Mouse (Mus musculus): ENCODE measurements at regions not wholly inside any gene's neighbourhood (a gene's known extent, or its start where the extent isn't known, plus 50 kb on each side); places are given as distances from the start of the nearest gene placed in this dataset.

- whole genome bisulfite sequencing, result 59% methylated on average over 1 of the region's 1 CpGs
These were observed 74.0 kb downstream of the Adamts15 start for GRCm38 (mm10) chr9:30848249-30848648.

DNA sequence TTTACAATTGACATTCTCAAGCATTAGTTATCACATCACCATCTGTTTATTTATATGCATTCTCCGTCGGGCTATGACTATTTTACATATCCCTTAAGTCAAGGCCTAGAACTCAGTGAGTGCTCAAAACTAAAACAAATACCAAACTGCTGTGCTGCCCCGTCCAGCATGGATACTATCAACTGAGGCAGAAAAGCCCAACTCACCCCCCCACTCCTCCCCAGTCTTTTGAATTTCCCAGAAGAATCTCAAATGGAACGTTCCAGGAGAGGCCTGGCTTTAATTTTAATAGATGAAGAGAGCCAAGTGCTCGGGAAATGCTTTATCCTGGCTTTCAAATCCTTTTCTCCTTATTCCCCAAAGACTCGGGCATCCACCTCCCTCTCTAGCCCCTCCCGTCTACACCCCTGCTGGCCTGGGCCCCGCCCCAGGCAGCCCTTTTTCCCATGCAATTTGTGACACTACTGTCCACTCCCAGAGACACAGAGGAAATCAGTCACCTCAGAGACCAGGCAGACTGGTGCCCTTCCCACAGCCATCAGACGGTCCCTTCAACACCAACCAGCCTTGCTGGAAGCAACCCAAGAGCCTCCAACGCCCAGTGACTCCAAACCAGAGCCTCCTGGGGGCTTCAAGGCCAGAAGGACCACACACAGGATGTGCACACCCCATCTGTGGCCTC, 76.5 kb downstream of the Adamts15 start:
- H3K9ac ChIP-seq, result no peak overlapping the region
- no peak overlapping the region for H3K27ac ChIP-seq
- no peak overlapping the region for H3K4me3 ChIP-seq (replicated peaks; ENCODE audit: low read length)
- DNase-seq (ENCODE audit: low spot score) (no peak), ATAC-seq (ENCODE audit: low FRiP score) (no peak)
- WGBS, result 62% methylated on average over 10 of the region's 10 CpGs
- H3K4me2 ChIP-seq (replicated peaks), result no peak overlapping the region
- no peaks in the 10 kb centered on the region for H3K9me3 ChIP-seq (ENCODE audit: control insufficient read depth, low read length)
- no peaks in the 10 kb centered on the region for H3K36me3 ChIP-seq (replicated peaks; ENCODE audit: control insufficient read depth, insufficient read depth)
- no peaks in the 10 kb centered on the region for H3K4me1 ChIP-seq (replicated peaks; ENCODE audit: control insufficient read depth, insufficient read depth, low read length)
- H3K27me3 ChIP-seq (ENCODE audit: control insufficient read depth, insufficient read depth, low read length), result no peaks in the 10 kb centered on the region

More at GRCm38 (mm10) chr9:30848249-30848648, 74.0 kb downstream of the Adamts15 start:
- Histone ChIP-seq H3K27ac (no peak overlapping the region), H3K36me3 (replicated peaks; ENCODE audit: control insufficient read depth, insufficient read depth) (no peaks in the 10 kb centered on the region), H3K9ac (no peak overlapping the region), H3K27me3 (ENCODE audit: control insufficient read depth, insufficient read depth, low read length) (no peaks in the 10 kb centered on the region), H3K4me2 (replicated peaks) (no peak overlapping the region), H3K4me1 (replicated peaks; ENCODE audit: control insufficient read depth, insufficient read depth, low read length) (no peaks in the 10 kb centered on the region), H3K4me3 (replicated peaks; ENCODE audit: low read length) (no peak overlapping the region), H3K9me3 (ENCODE audit: control insufficient read depth, low read length) (no peaks in the 10 kb centered on the region)
- no peak for DNase-seq (ENCODE audit: low spot score)
- ATAC-seq (ENCODE audit: low FRiP score), result no peak

DNA sequence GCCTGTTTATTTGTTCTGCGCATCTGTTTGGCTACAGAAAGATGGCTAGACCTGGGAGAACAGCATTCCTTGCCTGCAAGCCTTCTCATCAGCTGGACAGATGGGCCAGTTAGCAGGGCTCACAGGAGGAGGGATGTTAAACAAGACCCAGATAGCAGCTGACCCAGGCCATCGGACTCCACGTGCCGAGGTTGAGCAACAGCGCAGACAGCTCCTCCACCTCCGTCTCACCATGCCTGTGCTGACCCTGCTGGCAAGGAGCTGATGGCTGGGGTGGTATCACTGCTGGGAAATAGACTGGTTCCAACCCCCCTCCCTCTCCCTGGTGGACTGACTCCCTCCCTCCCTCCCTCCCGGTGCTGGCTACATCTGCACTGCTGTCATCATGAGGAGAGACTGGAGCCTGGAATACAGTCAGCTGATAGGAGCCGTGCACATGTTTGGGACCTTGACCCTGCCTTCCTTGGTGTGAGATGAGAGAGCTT, 78.1 kb downstream of the Adamts15 start:
- WGBS, result 73% methylated on average over 8 of the region's 8 CpGs
- DNase-seq (ENCODE audit: low spot score) (no peak), ATAC-seq (ENCODE audit: low FRiP score) (no peak)
- H3K9ac ChIP-seq, result no peak overlapping the region
- no peak overlapping the region for H3K4me2 ChIP-seq (replicated peaks)
- H3K4me1 ChIP-seq (replicated peaks; ENCODE audit: control insufficient read depth, insufficient read depth, low read length), result no peaks in the 10 kb centered on the region
- H3K4me3 ChIP-seq (replicated peaks; ENCODE audit: low read length), result no peak overlapping the region
- no peaks in the 10 kb centered on the region for H3K9me3 ChIP-seq (ENCODE audit: control insufficient read depth, low read length)
- no peaks in the 10 kb centered on the region for H3K27me3 ChIP-seq (ENCODE audit: control insufficient read depth, insufficient read depth, low read length)
- no peak overlapping the region for H3K27ac ChIP-seq
- no peaks in the 10 kb centered on the region for H3K36me3 ChIP-seq (replicated peaks; ENCODE audit: control insufficient read depth, insufficient read depth)

GRCm38 (mm10) chr9:30834908-30835307, 87.3 kb downstream of the Adamts15 start:
- no peak overlapping the region for H3K4me2 ChIP-seq (replicated peaks)
- ATAC-seq (ENCODE audit: low FRiP score), result no peak
- H3K9me3 ChIP-seq (ENCODE audit: control insufficient read depth, low read length), result no peaks in the 10 kb centered on the region
- no peak overlapping the region for H3K9ac ChIP-seq
- no peak overlapping the region for H3K4me3 ChIP-seq (replicated peaks; ENCODE audit: low read length)
- H3K27ac ChIP-seq, result no peak overlapping the region
- H3K27me3 ChIP-seq (ENCODE audit: control insufficient read depth, insufficient read depth, low read length), result no peaks in the 10 kb centered on the region
- 58% methylated on average over 4 of the region's 4 CpGs for WGBS
- no peaks in the 10 kb centered on the region for H3K36me3 ChIP-seq (replicated peaks; ENCODE audit: control insufficient read depth, insufficient read depth)
- no peaks in the 10 kb centered on the region for H3K4me1 ChIP-seq (replicated peaks; ENCODE audit: control insufficient read depth, insufficient read depth, low read length)
- no peak for DNase-seq (ENCODE audit: low spot score)

DNA sequence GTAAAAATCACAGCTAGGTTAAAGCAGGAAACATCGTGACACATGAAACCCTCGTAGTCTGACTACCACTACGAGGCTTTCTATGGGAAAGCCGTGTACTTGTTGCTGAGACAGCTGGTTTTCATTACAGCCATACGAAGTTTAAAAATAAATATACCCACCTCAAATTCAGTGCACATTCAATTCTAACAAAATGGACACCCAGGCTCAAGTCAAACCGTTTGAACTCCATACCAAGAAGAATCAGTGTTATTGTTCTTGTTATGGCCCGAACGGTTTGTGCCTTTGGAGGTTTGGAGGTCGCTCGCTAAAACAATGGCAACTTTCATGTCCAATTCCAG, 87.7 kb downstream of the Adamts15 start:
- no peak for ATAC-seq (ENCODE audit: low FRiP score)
- 82% methylated on average over 10 of the region's 10 CpGs for WGBS
- DNase-seq (ENCODE audit: low spot score), result no peak
- Histone ChIP-seq H3K4me1 (replicated peaks; ENCODE audit: control insufficient read depth, insufficient read depth, low read length) (no peaks in the 10 kb centered on the region), H3K9me3 (ENCODE audit: control insufficient read depth, low read length) (no peaks in the 10 kb centered on the region), H3K27me3 (ENCODE audit: control insufficient read depth, insufficient read depth, low read length) (no peaks in the 10 kb centered on the region), H3K27ac (no peak overlapping the region), H3K36me3 (replicated peaks; ENCODE audit: control insufficient read depth, insufficient read depth) (no peaks in the 10 kb centered on the region), H3K4me3 (replicated peaks; ENCODE audit: low read length) (no peak overlapping the region), H3K9ac (no peak overlapping the region), H3K4me2 (replicated peaks) (no peak overlapping the region)

- H3K27me3 ChIP-seq (ENCODE audit: control insufficient read depth, insufficient read depth, low read length), result no peaks in the 10 kb centered on the region
- no peaks in the 10 kb centered on the region for H3K36me3 ChIP-seq (replicated peaks; ENCODE audit: control insufficient read depth, insufficient read depth)
- no peak overlapping the region for H3K9ac ChIP-seq
- H3K4me1 ChIP-seq (replicated peaks; ENCODE audit: control insufficient read depth, insufficient read depth, low read length), result no peaks in the 10 kb centered on the region
- no peak overlapping the region for H3K4me2 ChIP-seq (replicated peaks)
- 86% methylated on average over 15 of the region's 15 CpGs for WGBS
- DNase-seq (ENCODE audit: low spot score) (no peak), ATAC-seq (ENCODE audit: low FRiP score) (no peak)
- no peak overlapping the region for H3K27ac ChIP-seq
- H3K9me3 ChIP-seq (ENCODE audit: control insufficient read depth, low read length), result no peaks in the 10 kb centered on the region
- no peak overlapping the region for H3K4me3 ChIP-seq (replicated peaks; ENCODE audit: low read length)
These were observed 88.3 kb downstream of the Adamts15 start for GRCm38 (mm10) chr9:30833836-30834564.

DNA sequence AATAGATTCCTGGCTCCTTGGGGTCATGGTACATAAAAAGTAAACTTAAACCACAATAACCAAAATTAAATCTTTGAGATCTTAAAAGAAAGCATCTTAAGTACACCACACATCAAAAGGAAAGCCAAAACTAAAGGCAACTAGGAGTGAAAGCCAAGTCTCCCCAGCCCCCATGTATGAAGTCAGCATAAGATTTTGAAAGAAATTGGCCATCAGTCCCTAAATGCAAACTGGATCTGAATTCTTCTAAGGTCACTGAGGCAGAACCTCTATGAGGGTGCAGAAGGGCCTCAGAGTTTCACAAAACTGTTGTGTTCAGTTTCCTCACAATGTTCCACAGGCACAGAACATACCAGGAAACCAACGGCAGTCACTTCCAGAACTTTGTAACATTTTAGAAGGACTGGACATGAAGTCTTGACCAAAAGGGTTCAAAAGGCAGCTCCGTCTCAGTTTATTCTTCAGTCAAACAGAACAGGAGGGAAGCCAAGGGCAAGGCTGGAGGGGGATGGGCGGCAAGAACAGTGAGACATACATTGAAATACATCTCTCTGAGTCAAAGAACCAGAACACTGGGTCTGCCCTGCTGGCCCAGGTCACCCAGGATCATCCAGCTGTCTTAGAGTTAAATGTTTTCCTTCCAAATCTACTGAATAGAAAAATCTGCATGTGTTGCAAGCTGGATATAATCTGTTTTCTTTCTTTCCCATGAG, 92.9 kb downstream of the Adamts15 start:
- Histone ChIP-seq H3K27me3 (ENCODE audit: control insufficient read depth, insufficient read depth, low read length) (no peaks in the 10 kb centered on the region), H3K9ac (no peak overlapping the region), H3K4me1 (replicated peaks; ENCODE audit: control insufficient read depth, insufficient read depth, low read length) (no peaks in the 10 kb centered on the region), H3K4me2 (replicated peaks) (no peak overlapping the region), H3K9me3 (ENCODE audit: control insufficient read depth, low read length) (no peaks in the 10 kb centered on the region), H3K36me3 (replicated peaks; ENCODE audit: control insufficient read depth, insufficient read depth) (no peaks in the 10 kb centered on the region), H3K27ac (no peak overlapping the region), H3K4me3 (replicated peaks; ENCODE audit: low read length) (no peak overlapping the region)
- DNase-seq (ENCODE audit: low spot score) (no peak), ATAC-seq (ENCODE audit: low FRiP score) (no peak)
- WGBS, result 91% methylated on average over 3 of the region's 3 CpGs

DNA sequence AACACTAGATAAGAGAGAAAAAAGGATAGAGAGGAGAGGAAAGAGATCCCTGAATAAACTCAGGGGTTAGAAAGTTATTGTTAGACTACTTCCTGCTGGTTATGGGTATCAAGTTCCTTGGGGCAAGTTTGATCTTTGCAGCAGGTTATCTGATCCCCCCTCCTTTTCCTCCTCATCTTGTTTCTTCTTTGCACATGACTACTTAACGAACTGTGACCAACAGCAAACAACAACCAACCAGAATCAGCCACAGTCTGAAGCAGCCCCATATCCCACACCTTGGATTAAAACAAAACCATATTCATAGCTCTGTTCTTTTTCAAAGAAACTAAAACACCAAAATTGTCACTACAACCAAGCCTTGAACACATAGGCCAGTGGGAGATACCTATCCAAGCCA, 94.5 kb downstream of the Adamts15 start:
- WGBS, result 73% methylated on average over 1 of the region's 1 CpGs
- H3K27me3 ChIP-seq (ENCODE audit: control insufficient read depth, insufficient read depth, low read length), result no peaks in the 10 kb centered on the region
- no peaks in the 10 kb centered on the region for H3K4me1 ChIP-seq (replicated peaks; ENCODE audit: control insufficient read depth, insufficient read depth, low read length)
- DNase-seq (ENCODE audit: low spot score) (no peak), ATAC-seq (ENCODE audit: low FRiP score) (no peak)
- no peaks in the 10 kb centered on the region for H3K36me3 ChIP-seq (replicated peaks; ENCODE audit: control insufficient read depth, insufficient read depth)
- no peak overlapping the region for H3K4me3 ChIP-seq (replicated peaks; ENCODE audit: low read length)
- no peak overlapping the region for H3K4me2 ChIP-seq (replicated peaks)
- H3K9ac ChIP-seq, result no peak overlapping the region
- H3K27ac ChIP-seq, result no peak overlapping the region
- H3K9me3 ChIP-seq (ENCODE audit: control insufficient read depth, low read length), result no peaks in the 10 kb centered on the region

DNA sequence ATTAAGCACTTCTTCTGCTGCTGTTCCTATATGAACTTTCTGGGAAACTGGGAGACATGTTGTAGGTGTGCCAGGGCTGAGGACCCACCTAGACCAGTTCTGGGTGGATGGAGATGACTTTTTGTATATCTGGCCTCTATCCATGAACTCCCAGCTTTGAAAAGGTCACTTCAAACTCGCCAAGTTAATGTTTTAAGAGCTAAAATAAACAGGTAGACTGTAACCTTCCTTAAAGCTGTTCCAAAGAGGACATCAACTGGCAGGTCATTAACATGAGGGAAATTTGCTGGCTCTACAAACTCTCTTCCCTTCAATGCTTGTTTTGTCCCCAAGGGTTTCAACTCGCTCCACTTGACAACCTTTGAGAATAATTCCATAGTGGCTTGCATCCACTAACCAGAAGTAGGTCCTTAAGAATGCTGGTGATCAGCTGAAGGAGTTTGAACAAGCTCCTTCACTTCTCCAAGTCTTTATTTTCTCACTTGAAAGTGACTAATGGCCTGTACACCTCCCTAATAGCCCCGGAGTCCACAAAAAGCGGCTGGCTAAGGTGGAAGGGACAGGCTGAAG, 98.1 kb downstream of the Adamts15 start:
- DNase-seq (ENCODE audit: low spot score) (no peak), ATAC-seq (ENCODE audit: low FRiP score) (no peak)
- Histone ChIP-seq H3K27ac (no peak overlapping the region), H3K27me3 (ENCODE audit: control insufficient read depth, insufficient read depth, low read length) (no peaks in the 10 kb centered on the region), H3K36me3 (replicated peaks; ENCODE audit: control insufficient read depth, insufficient read depth) (no peaks in the 10 kb centered on the region), H3K4me3 (replicated peaks; ENCODE audit: low read length) (no peak overlapping the region), H3K9ac (no peak overlapping the region), H3K4me2 (replicated peaks) (no peak overlapping the region), H3K9me3 (ENCODE audit: control insufficient read depth, low read length) (no peaks in the 10 kb centered on the region), H3K4me1 (replicated peaks; ENCODE audit: control insufficient read depth, insufficient read depth, low read length) (no peaks in the 10 kb centered on the region)
- 78% methylated on average over 4 of the region's 4 CpGs for WGBS

Data from hindbrain, embryonic 14.5 days (tissue).